Mouse (Mus musculus) ES-E14 (cell line): ENCODE data around the gene Zbtb1.

Experiments
- CHD2 ChIP-seq: IDR thresholded peaks from 2 replicates; pipeline ENCODE4 v1.6.1; 2014; ENCODE audit warnings: mild to moderate bottlenecking, low read depth, low read length, inconsistent platforms
- HCFC1 ChIP-seq: IDR thresholded peaks from 2 replicates; pipeline ENCODE4 v1.6.1; 2012; ENCODE audit warnings: low read length, inconsistent platforms, borderline replicate concordance; ENCODE audit not compliant: insufficient read depth
- MAFK ChIP-seq: IDR thresholded peaks from 2 replicates; pipeline ENCODE4 v1.6.1; 2014; ENCODE audit warnings: mild to moderate bottlenecking, low read depth, low read length, inconsistent platforms; ENCODE audit not compliant: insufficient read depth
- ZC3H11A ChIP-seq: IDR thresholded peaks from 2 replicates; pipeline ENCODE4 v1.6.1; 2012; ENCODE audit warnings: low read depth, mild to moderate bottlenecking, inconsistent platforms, low read length, borderline replicate concordance
- ZNF384 ChIP-seq: IDR thresholded peaks from 2 replicates; pipeline ENCODE4 v1.6.1; 2012; ENCODE audit warnings: low read depth, low read length, inconsistent platforms

- TF ChIP-seq CHD2 (no peak), HCFC1 (no peak), ZC3H11A (no peak), ZNF384 (no peak), MAFK (no peak)
These were observed 37.1 kb downstream of the Zbtb1 start for GRCm38 (mm10) chr12:76407184-76407583.
